Mouse (Mus musculus): ENCODE data around the gene Fam168a. TPM values are rescaled to one million over a fixed set of nuclear protein-coding genes. Genes with fewer than 3 reads are reported as not detected.

Fam168a gene
- polyA plus RNA-seq, 1 experiment from 2014 or later: 40.2 TPM

DNA sequence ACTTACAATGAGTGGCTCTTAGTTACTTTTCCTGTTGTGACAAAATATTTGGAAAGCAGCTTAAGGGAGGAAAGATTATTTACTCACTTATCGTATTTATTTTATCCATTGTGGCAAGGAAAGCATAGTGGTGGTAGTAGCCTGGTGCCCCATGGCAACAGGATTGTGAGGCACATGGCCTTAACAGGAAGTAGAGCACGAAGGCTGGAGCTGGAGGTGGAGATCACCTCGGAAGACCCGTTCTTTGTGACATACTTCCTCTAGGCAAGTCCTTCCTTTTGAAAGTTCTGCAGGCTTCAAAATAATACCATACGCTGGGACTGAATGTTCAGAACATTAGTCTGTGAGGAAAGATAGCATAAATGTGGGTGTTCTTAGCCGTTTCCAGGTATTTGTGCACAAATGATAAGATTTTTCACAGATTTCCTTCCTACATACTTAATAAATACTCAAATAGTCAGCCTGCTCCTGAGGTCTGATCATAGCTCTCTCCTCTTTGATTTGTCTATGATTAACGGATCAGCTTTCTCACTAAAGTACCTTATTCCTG is 63.2 kb downstream of the Fam168a start:
- no peaks in the 10 kb centered on the region for H3K27me3 ChIP-seq
- DNase-seq (ENCODE audit: low read depth, low spot score) (no peak), ATAC-seq (no peak)
- CTCF ChIA-PET: interaction anchor here (1.0 kb wide), 2 partner anchors 11 to 32 kb away, joined by 3 read pairs; no protein-coding TSS in a partner anchor
- in situ Hi-C loops (cut with MboI; ENCODE audit: low pct_unique_long_range_greater_than_20kb): no loop called here
- POLR2A ChIA-PET: no interaction called here
- no peak for TF ChIP-seq CTCF (IDR thresholded peaks at IDR 0.05)

DNA sequence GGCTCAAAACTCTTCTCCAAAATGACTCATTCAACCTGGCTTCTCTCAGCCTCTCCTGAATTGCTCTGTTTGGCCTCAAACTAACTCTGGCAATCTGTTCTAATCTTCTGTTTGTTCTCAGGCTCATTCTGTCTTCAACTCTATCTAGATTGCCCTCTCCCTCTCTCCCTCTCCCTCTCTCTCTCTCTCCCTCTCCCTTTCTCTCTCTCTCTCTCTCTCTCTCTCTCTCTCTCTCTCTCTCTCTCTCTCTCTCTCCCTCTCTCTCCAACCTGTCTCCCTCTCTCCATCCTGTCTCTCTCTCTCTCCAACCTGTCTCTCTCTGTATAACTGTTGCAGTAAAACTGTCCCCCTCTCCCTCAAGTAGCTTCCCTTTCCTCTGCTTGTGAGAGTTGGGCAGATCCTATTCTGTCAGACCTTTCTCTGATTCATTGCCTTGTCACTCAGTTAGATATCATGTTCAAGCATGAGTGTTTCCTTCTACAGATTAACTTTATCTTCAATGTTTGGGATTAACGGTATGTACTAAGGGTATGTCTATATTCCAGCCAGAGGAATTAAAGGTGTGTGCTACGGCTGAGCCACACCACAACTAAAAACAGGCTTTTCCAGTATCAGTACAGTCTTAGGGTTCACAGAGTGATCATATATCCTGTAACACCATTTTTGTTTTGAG is 64.4 kb downstream of the Fam168a start:
- H3K27me3 ChIP-seq: no peaks in the 10 kb centered on the region
- no peak for TF ChIP-seq CTCF (IDR thresholded peaks at IDR 0.05)
- POLR2A ChIA-PET: no interaction called here
- ATAC-seq: peak; percentile 92
- in situ Hi-C loops (cut with MboI; ENCODE audit: low pct_unique_long_range_greater_than_20kb): no loop called here
- CTCF ChIA-PET: no interaction called here
- no peak for DNase-seq (ENCODE audit: low read depth, low spot score)

DNA sequence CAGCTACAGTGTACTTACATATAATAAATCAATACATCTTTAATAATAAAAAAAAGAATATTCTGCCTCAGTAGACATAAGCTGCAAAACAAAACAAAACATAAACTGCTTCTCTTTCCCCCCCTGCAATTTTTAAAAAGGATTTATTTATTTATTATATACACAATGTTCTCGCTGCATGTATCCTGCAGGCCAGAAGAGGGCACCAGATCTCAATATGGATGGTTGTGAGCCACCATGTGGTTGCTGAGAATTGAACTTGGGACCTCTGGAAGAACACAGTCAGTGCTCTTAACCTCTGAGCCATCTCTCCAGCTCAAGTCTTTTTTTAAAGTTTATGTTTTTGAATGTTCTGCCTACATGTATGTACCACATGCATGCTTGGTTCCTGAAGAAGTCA is 67.8 kb downstream of the Fam168a start:
- CTCF ChIA-PET: interaction anchor here (0.9 to 2.2 kb wide), 4 partner anchors 11 to 21 kb away, joined by 3 to 8 read pairs (median 3); no protein-coding TSS in a partner anchor
- no peak for DNase-seq (ENCODE audit: low read depth, low spot score)
- H3K27me3 ChIP-seq: no peaks in the 10 kb centered on the region
- no peak for ATAC-seq
- POLR2A ChIA-PET: no interaction called here
- TF ChIP-seq CTCF (IDR thresholded peaks at IDR 0.05): peak; percentile 53
- in situ Hi-C loops (cut with MboI; ENCODE audit: low pct_unique_long_range_greater_than_20kb): no loop called here

DNA sequence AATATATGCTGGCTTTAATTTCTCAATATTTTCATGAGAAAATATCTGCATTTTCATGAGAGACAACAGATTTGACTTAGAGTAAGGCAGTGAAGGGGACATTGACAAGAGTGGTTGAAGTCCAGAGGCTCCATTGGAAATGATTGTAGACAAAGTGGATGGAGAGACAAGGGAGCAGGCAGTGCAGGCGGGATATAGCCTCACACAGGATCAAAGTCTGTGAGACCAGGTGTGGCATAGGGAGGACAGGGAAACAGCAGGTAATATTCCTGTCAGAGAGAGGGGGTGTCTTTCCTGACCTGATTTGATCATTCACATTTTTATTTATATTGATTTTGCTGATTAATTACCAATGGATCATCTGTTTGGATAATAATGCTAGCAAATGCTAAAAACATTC is 69.4 kb downstream of the Fam168a start:
- POLR2A ChIA-PET: no interaction called here

DNA sequence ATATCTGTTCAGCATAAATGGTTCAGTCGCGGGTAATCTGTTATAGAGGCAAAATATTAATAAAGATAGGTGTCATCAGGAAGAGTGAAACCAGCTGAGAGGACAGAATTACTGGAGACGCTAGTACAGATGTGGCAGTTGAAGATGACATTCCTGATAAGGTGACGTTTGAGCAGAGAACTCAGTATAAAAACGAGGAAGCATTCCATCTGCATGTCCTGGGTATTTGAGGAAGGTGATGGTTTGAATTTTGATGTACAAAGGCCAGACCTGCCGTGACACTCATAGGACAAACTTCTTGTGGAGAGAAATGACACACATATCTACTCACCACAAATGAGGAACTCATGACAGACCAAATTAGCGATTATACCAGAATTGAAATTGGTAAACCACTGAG is 73.8 kb downstream of the Fam168a start:
- DNase-seq (ENCODE audit: low read depth, low spot score) (no peak), ATAC-seq (no peak)
- POLR2A ChIA-PET: no interaction called here
- TF ChIP-seq CTCF (IDR thresholded peaks at IDR 0.05): no peak
- H3K27me3 ChIP-seq: no peaks in the 10 kb centered on the region
- CTCF ChIA-PET: interaction anchor here (0.7 kb wide), 1 partner anchor 11 kb away, joined by 3 read pairs; no protein-coding TSS in a partner anchor
- in situ Hi-C loops (cut with MboI; ENCODE audit: low pct_unique_long_range_greater_than_20kb): no loop called here

More for the DNA sequence above, 69.4 kb downstream of the Fam168a start:
- in situ Hi-C loops (cut with MboI; ENCODE audit: low pct_unique_long_range_greater_than_20kb): no loop called here
- no peak for ATAC-seq
- CTCF ChIA-PET: no interaction called here
- no peak for TF ChIP-seq CTCF (IDR thresholded peaks at IDR 0.05)
- DNase-seq (ENCODE audit: low read depth, low spot score): no peak
- no peaks in the 10 kb centered on the region for H3K27me3 ChIP-seq

DNA sequence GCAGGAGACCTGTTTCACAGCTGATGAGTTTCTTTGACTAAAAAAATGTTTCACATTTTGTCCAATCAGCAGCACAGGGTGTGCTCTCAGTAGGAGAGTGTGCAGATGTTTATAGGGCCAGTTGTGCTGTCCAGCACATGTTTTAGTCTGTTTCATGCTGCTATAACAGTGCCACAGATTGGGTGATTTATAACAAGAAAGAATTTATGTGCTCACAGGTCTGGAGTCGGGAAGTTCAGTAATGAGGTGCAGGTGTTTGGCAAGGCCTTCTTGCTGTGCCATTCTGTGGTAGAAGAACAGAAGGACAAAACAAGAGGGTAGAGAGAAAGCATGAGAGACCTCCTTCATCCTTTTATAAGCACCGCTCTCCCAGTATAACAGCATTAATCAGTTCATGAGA is 78.2 kb downstream of the Fam168a start:
- no peak for TF ChIP-seq CTCF (IDR thresholded peaks at IDR 0.05)
- H3K27me3 ChIP-seq: no peaks in the 10 kb centered on the region
- ChIA-PET POLR2A (no interaction called here), CTCF (interaction anchor here (1.0 to 2.6 kb wide), 5 partner anchors 11 to 99 kb away, joined by 3 to 8 read pairs (median 5); no protein-coding TSS in a partner anchor)
- DNase-seq (ENCODE audit: low read depth, low spot score): no peak
- ATAC-seq: no peak
- in situ Hi-C loops (cut with MboI; ENCODE audit: low pct_unique_long_range_greater_than_20kb): no loop called here

DNA sequence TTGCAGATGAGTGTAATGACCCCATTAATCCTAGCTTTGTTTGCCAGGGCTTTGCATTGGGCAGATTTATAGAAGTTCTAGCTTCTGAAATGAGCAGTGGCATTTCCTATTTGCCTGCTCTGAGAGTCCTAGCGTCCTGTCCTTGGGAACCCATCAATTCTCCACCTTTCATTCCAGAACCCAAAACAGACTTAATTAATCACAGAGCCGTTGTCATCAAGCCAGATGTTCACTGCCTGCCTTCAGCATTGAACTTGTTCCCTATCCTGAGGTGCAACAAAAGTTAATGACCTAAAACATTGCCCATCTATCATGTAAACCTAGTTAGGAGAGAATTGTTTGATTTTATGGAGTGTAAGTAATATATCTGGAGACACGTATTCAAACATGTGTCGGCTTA is 79.0 kb downstream of the Fam168a start:
- no peak for ATAC-seq
- ChIA-PET POLR2A (no interaction called here), CTCF (interaction anchor here (1.3 to 2.6 kb wide), 3 partner anchors 12 to 100 kb away, joined by 3 to 8 read pairs (median 7); no protein-coding TSS in a partner anchor)
- no peaks in the 10 kb centered on the region for H3K27me3 ChIP-seq
- DNase-seq (ENCODE audit: low read depth, low spot score): no peak
- in situ Hi-C loops (cut with MboI; ENCODE audit: low pct_unique_long_range_greater_than_20kb): no loop called here
- TF ChIP-seq CTCF (IDR thresholded peaks at IDR 0.05): no peak

DNA sequence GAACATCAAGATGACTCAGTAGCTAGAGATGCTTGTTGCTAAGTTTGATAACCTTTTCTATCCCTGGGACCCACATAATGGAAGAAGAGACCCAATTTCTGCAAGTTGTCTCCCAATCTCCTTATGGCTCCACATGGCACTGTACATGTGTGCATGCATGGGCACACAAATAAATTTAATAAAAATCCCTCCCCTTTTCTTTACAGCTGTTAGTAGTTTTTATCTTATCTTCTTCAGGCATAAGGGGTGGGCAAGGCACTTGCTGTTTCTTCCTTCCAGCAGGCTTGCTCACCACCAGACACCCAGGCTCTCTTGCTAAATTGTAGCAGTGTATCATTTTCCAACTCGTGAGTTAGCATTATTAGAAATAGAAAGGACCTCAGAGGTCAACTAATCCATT is 79.6 kb downstream of the Fam168a start:
- in situ Hi-C loops (cut with MboI; ENCODE audit: low pct_unique_long_range_greater_than_20kb): no loop called here
- ChIA-PET POLR2A (no interaction called here), CTCF (interaction anchor here (1.3 to 2.6 kb wide), 2 partner anchors 14 to 100 kb away, joined by 3 to 7 read pairs; no protein-coding TSS in a partner anchor)
- DNase-seq (ENCODE audit: low read depth, low spot score) (no peak), ATAC-seq (no peak)
- no peaks in the 10 kb centered on the region for H3K27me3 ChIP-seq
- TF ChIP-seq CTCF (IDR thresholded peaks at IDR 0.05): no peak

DNA sequence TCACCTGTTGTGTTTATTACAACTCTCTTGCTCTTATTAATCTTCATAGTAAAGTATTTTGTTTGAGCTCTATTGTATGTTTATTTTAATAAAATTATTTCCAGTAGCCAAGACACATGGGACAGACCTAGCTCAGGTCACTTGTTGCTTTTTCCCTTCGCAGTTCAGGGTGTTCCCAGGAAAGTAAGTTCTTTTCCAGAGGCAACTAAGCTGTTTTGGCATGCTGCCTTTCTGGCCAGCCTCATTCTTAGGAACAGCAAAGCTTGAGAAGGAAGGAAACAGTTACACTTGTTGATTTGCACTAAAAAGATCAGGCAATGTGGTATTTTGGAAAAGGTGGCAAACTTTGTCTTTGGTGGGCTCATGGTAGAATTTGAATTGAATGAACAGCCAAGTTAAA is 81.9 kb downstream of the Fam168a start:
- ChIA-PET POLR2A (no interaction called here), CTCF (interaction anchor here (0.9 to 2.7 kb wide), 3 partner anchors 8 to 103 kb away, joined by 3 to 10 read pairs (median 4); no protein-coding TSS in a partner anchor)
- ATAC-seq: no peak
- DNase-seq (ENCODE audit: low read depth, low spot score): no peak
- in situ Hi-C loops (cut with MboI; ENCODE audit: low pct_unique_long_range_greater_than_20kb): no loop called here
- H3K27me3 ChIP-seq: no peaks in the 10 kb centered on the region
- TF ChIP-seq CTCF (IDR thresholded peaks at IDR 0.05): no peak

DNA sequence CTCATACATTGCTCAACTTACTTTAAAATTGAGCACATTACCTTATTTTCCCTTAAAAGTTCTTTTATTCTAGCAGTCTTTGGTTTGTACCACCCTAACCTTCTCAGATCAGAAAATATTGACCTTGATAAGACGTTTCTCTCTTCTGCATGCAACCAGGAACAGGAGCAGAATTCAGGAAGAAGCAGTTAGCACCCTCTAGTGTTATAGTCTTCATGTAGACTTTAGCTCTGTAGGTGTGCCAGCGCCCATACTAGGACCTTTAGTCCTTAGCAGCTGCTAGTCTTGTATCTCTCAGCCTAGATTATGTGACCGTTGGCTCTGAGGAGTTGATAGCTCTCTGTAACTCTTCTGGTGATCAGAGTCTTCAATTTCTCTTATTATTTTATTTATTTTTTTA is 92.4 kb downstream of the Fam168a start:
- H3K27me3 ChIP-seq: no peaks in the 10 kb centered on the region
- POLR2A ChIA-PET: interaction anchor here (0.8 kb wide), 1 partner anchor 113 kb away, joined by 3 read pairs; no protein-coding TSS in a partner anchor

DNA sequence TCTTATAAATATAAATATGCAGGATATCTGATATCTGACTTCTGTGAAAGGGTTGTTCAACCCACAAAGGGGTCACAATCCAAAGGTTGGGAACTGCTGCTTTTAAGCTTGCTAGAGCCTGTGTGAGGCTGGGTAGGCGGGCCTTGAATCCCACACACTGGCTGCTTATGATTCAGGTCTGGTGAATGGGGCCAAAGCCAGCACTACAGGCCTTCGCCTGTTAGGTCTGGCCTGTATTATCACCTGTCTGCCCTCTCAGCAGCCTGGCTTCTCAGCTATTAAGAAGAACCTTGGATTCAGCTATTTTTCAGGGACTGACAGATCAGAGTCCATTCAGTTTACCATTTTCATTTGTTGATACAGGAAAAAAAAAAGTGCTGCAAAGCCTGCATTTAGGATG is 99.0 kb downstream of the Fam168a start:
- no peaks in the 10 kb centered on the region for H3K27me3 ChIP-seq
- ATAC-seq: no peak
- TF ChIP-seq CTCF (IDR thresholded peaks at IDR 0.05): no peak
- DNase-seq (ENCODE audit: low read depth, low spot score): no peak
- ChIA-PET CTCF (no interaction called here), POLR2A (no interaction called here)
- in situ Hi-C loops (cut with MboI; ENCODE audit: low pct_unique_long_range_greater_than_20kb): loop anchor here (10.0 kb wide), 1 partner anchor 121 kb away; no protein-coding TSS in a partner anchor

More for the DNA sequence above, 92.4 kb downstream of the Fam168a start:
- in situ Hi-C loops (cut with MboI; ENCODE audit: low pct_unique_long_range_greater_than_20kb): no loop called here
- ATAC-seq (no peak), DNase-seq (ENCODE audit: low read depth, low spot score) (no peak)
- CTCF ChIA-PET: interaction anchor here (0.9 to 2.5 kb wide), 10 partner anchors 10 to 121 kb away, joined by 3 to 14 read pairs (median 5); partner anchors contain the start of gene Fam168a
- peak; percentile 41 for TF ChIP-seq CTCF (IDR thresholded peaks at IDR 0.05)

Measured in Patski (cell line).